Mouse (Mus musculus): ENCODE measurements at regions not wholly inside any gene's neighbourhood (a gene's known extent, or its start where the extent isn't known, plus 50 kb on each side); places are given as distances from the start of the nearest gene placed in this dataset.

DNA sequence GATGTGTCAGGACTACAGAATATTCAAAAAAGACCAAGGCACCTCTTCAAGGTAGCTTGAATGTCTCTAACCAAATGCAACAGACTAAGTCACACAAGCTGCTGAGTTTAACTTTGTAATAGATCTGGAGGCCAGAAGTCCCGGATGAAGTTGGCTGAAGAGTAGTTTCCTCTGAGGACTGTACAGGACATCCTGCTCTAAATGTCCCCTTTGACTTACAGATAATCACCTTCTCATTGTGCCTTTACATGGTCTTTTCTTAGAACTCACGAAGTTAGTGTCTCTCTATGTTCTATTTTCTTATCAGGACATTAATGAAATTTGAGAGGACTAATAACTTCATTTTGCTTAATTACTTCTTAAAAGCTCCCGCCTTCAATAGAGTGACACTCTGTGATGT is 703.7 kb downstream of the Diaph3 start:
- intact Hi-C loops (cut with DNase I) = loop anchor here (5.0 kb wide), 1 partner anchor 110 kb away; no protein-coding TSS in a partner anchor
- TF ChIP-seq CTCF (IDR thresholded peaks at IDR 0.05) = no peak
- no peak for TF ChIP-seq EP300 (IDR thresholded peaks at IDR 0.05; ENCODE audit: insufficient read depth, low read depth, low read length)
- no peak for TF ChIP-seq POLR2A (IDR thresholded peaks at IDR 0.05; ENCODE audit: insufficient read depth, low read depth, low read length)
- no peak for DNase-seq

DNA sequence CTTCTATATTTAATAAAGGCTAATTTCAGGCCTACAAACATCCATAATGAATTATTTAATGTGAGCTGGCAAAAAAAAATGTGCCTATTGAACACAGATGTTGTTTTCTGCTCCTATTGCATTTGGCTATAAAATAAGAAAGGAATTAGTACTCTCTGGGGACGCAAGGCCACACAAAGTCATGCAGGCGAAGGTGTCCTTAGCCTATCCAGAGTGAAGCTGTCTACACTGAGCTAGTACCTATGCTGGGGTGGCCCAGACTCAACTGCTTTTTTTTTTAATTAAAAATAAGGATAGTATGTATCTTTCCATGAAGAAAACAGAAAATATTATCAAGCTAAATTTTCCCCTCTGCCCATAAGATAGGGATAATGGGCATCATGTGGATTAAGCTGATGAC is 705.7 kb downstream of the Diaph3 start:
- no peaks in the 10 kb centered on the region for H3K4me1 ChIP-seq (ENCODE audit: control insufficient read depth, insufficient read depth, low read length)
- H3K36me3 ChIP-seq (ENCODE audit: control insufficient read depth, insufficient read depth, low read length) = no peaks in the 10 kb centered on the region
- H3K4me3 ChIP-seq = no peak overlapping the region
- no peak for DNase-seq
- TF ChIP-seq POLR2A (IDR thresholded peaks at IDR 0.05; ENCODE audit: insufficient read depth, low read depth, low read length) (no peak), EP300 (IDR thresholded peaks at IDR 0.05; ENCODE audit: insufficient read depth, low read depth, low read length) (no peak), CTCF (IDR thresholded peaks at IDR 0.05) (no peak)
- no peaks in the 10 kb centered on the region for H3K27me3 ChIP-seq (ENCODE audit: control insufficient read depth, insufficient read depth, low read length)
- H3K9ac ChIP-seq (ENCODE audit: low read depth, low read length) = no peak overlapping the region
- intact Hi-C loops (cut with DNase I) = loop anchor here (5.0 kb wide), 1 partner anchor 108 kb away; no protein-coding TSS in a partner anchor
- 92% methylated on average over 2 of the region's 2 CpGs for WGBS
- no peak overlapping the region for H3K27ac ChIP-seq
- H3K79me2 ChIP-seq (replicated peaks; ENCODE audit: control insufficient read depth, insufficient read depth, low read length) = no peaks in the 10 kb centered on the region

More for the DNA sequence above, 703.7 kb downstream of the Diaph3 start:
- Histone ChIP-seq H3K79me2 (replicated peaks; ENCODE audit: control insufficient read depth, insufficient read depth, low read length) (no peaks in the 10 kb centered on the region), H3K27me3 (ENCODE audit: control insufficient read depth, insufficient read depth, low read length) (no peaks in the 10 kb centered on the region), H3K9ac (ENCODE audit: low read depth, low read length) (no peak overlapping the region), H3K4me3 (no peak overlapping the region), H3K27ac (no peak overlapping the region), H3K36me3 (ENCODE audit: control insufficient read depth, insufficient read depth, low read length) (no peaks in the 10 kb centered on the region), H3K4me1 (ENCODE audit: control insufficient read depth, insufficient read depth, low read length) (no peaks in the 10 kb centered on the region)
- WGBS = 57% methylated on average over 3 of the region's 3 CpGs

DNA sequence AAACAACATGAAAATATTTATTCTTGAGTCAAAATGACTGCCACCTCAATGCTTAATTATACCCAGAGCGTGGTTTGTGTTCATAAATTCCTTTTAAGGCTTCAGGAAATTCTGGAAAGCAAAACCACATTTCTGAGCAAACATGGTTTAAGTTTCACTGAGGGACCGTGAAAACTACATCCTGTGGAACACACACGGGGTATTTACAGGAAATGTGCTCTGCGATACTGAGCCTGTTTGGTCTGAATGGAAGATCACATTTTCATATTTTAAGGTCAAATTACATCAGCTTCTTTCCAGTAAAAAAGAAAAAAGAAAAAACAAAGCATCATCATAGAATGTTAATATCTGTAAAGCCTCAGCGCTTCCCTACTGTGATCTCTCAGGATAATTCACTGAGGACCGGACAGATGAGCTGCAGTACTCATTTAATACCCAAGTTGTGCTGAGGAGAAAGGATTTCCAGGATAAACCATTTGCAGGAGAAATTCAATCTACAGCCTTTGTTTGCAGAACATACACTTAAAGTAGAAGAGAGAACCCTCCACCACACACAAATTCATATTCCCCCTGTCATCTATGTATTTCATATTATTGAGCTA is 709.7 kb downstream of the Diaph3 start:
- H3K79me2 ChIP-seq (replicated peaks; ENCODE audit: control insufficient read depth, insufficient read depth, low read length) = no peaks in the 10 kb centered on the region
- 36% methylated on average over 6 of the region's 6 CpGs for WGBS
- no peak overlapping the region for H3K9ac ChIP-seq (ENCODE audit: low read depth, low read length)
- H3K4me1 ChIP-seq (ENCODE audit: control insufficient read depth, insufficient read depth, low read length) = no peaks in the 10 kb centered on the region
- TF ChIP-seq POLR2A (IDR thresholded peaks at IDR 0.05; ENCODE audit: insufficient read depth, low read depth, low read length) (no peak), EP300 (IDR thresholded peaks at IDR 0.05; ENCODE audit: insufficient read depth, low read depth, low read length) (no peak)
- no peak overlapping the region for H3K4me3 ChIP-seq
- no peak overlapping the region for H3K27ac ChIP-seq
- H3K27me3 ChIP-seq (ENCODE audit: control insufficient read depth, insufficient read depth, low read length) = no peaks in the 10 kb centered on the region
- no peak for DNase-seq
- no peaks in the 10 kb centered on the region for H3K36me3 ChIP-seq (ENCODE audit: control insufficient read depth, insufficient read depth, low read length)
- intact Hi-C loops (cut with DNase I) = no loop called here

DNA sequence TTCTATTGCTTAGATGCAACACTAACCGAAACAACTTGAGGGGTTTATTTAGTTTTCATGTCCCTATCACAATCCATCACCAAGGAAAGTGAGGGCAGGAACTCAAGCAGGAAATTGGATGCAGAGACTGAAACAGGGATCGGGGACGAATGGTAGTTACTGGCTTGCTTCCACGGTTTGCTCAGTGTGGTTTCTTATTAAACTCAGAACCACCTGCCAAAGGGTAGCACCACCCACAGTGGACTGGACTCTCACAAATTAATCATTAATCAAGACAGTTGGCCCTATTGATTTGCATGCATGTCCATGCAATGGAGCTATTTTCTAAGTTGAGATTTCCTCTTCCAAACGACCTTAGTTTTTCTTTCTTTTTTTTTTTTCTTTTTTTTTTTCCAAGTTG is 719.2 kb downstream of the Diaph3 start:
- Histone ChIP-seq H3K9ac (ENCODE audit: low read depth, low read length) (no peak overlapping the region), H3K4me3 (no peak overlapping the region), H3K27ac (no peak overlapping the region), H3K79me2 (replicated peaks; ENCODE audit: control insufficient read depth, insufficient read depth, low read length) (no peaks in the 10 kb centered on the region), H3K27me3 (ENCODE audit: control insufficient read depth, insufficient read depth, low read length) (no peaks in the 10 kb centered on the region), H3K36me3 (ENCODE audit: control insufficient read depth, insufficient read depth, low read length) (no peaks in the 10 kb centered on the region), H3K4me1 (ENCODE audit: control insufficient read depth, insufficient read depth, low read length) (no peaks in the 10 kb centered on the region)
- TF ChIP-seq CTCF (IDR thresholded peaks at IDR 0.05) = no peak
- no peak for TF ChIP-seq POLR2A (IDR thresholded peaks at IDR 0.05; ENCODE audit: insufficient read depth, low read depth, low read length)
- no peak for TF ChIP-seq EP300 (IDR thresholded peaks at IDR 0.05; ENCODE audit: insufficient read depth, low read depth, low read length)
- intact Hi-C loops (cut with DNase I) = no loop called here
- no peak for DNase-seq
- 71% methylated on average over 5 of the region's 5 CpGs for WGBS

DNA sequence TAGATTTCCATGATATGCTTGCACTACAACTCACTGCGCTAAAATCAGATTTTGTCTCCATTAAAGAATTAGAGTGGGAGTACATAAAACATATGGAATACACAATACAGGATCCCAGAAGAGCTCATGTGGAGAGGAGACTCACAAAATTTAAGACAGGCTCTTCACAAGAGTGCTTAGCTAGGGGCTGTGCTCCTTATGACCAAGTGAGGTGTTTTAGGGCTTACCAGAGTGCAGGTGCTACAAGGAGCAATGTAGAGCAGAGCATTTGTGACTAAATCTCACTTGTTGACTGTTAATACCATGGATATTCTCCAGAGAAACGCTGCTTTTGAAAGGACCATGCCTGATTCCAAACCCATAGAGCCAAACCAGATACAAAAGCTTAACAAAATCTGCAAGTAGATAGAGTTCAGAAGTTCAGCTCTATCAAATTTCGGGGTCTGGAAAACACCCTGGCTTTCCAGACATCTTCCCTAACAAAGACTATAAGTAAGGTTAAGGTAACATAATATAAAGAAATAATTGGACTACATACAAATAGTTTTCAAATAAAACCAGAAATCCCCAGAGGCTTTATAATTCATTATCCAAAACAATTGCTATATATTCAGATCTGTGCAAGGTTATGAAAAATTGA is 721.0 kb downstream of the Diaph3 start:
- no peaks in the 10 kb centered on the region for H3K79me2 ChIP-seq (replicated peaks; ENCODE audit: control insufficient read depth, insufficient read depth, low read length)
- no peak overlapping the region for H3K4me3 ChIP-seq
- H3K27me3 ChIP-seq (ENCODE audit: control insufficient read depth, insufficient read depth, low read length) = no peaks in the 10 kb centered on the region
- H3K4me1 ChIP-seq (ENCODE audit: control insufficient read depth, insufficient read depth, low read length) = no peaks in the 10 kb centered on the region
- H3K36me3 ChIP-seq (ENCODE audit: control insufficient read depth, insufficient read depth, low read length) = no peaks in the 10 kb centered on the region
- DNase-seq = no peak
- H3K9ac ChIP-seq (ENCODE audit: low read depth, low read length) = no peak overlapping the region
- 80% methylated on average over 3 of the region's 3 CpGs for WGBS
- no peak overlapping the region for H3K27ac ChIP-seq
- intact Hi-C loops (cut with DNase I) = no loop called here
- TF ChIP-seq POLR2A (IDR thresholded peaks at IDR 0.05; ENCODE audit: insufficient read depth, low read depth, low read length) (no peak), CTCF (IDR thresholded peaks at IDR 0.05) (no peak), EP300 (IDR thresholded peaks at IDR 0.05; ENCODE audit: insufficient read depth, low read depth, low read length) (no peak)

DNA sequence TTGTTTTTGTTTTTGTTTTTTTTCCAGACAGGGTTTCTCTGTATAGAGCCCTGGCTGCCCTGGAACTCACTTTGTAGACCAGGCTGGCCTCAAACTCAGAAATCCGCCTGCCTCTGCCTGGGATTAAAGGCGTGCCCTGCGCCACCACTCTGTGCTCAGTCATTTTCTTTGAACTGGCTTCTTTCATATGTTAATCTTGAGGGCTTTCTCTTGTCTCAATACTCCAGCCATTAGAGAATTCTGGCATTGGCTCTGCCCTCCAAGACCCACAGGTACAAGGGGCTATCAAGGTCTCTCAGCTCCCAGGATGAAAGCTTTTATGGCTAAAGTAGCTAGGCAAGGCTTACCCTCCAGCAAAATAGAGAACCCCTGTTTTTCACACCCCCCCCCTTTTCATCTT is 744.2 kb downstream of the Diaph3 start:
- no peaks in the 10 kb centered on the region for H3K36me3 ChIP-seq (ENCODE audit: control insufficient read depth, insufficient read depth, low read length)
- no peak overlapping the region for H3K4me3 ChIP-seq
- no peak for DNase-seq
- H3K27ac ChIP-seq = no peak overlapping the region
- no peak for TF ChIP-seq EP300 (IDR thresholded peaks at IDR 0.05; ENCODE audit: insufficient read depth, low read depth, low read length)
- TF ChIP-seq CTCF (IDR thresholded peaks at IDR 0.05) = no peak
- no peak for TF ChIP-seq POLR2A (IDR thresholded peaks at IDR 0.05; ENCODE audit: insufficient read depth, low read depth, low read length)
- WGBS = 95% methylated on average over 3 of the region's 3 CpGs
- intact Hi-C loops (cut with DNase I) = no loop called here
- H3K4me1 ChIP-seq (ENCODE audit: control insufficient read depth, insufficient read depth, low read length) = no peaks in the 10 kb centered on the region
- no peaks in the 10 kb centered on the region for H3K79me2 ChIP-seq (replicated peaks; ENCODE audit: control insufficient read depth, insufficient read depth, low read length)
- H3K27me3 ChIP-seq (ENCODE audit: control insufficient read depth, insufficient read depth, low read length) = no peaks in the 10 kb centered on the region
- no peak overlapping the region for H3K9ac ChIP-seq (ENCODE audit: low read depth, low read length)

Measured in heart, adult 2 months (tissue).